Mouse (Mus musculus) cerebellum, adult 8-10 months (tissue): ENCODE measurements around the gene Phlda3.
A peak's percentile ranks its signal among the peaks of the same experiment; 100 is the strongest.

Source experiments
- DNase-seq: peaks from one replicate; pipeline ENCODE4 v3.0.0; 2022

Phlda3 gene

GRCm38 (mm10) chr1:135760216-135760615, 5.7 kb upstream of the Phlda3 start:
- no peak for DNase-seq

- no peak for DNase-seq
Measured at GRCm38 (mm10) chr1:135761728-135762127, 4.2 kb upstream of the Phlda3 start.

- DNase-seq, result no peak
Measured at GRCm38 (mm10) chr1:135763503-135764205, 2.3 kb upstream of the Phlda3 start.

GRCm38 (mm10) chr1:135764206-135764528, 1.8 kb upstream of the Phlda3 start:
- no peak for DNase-seq

GRCm38 (mm10) chr1:135766592-135767306, 830 bp downstream of the Phlda3 start:
- no peak for DNase-seq

GRCm38 (mm10) chr1:135767324-135767890, 1.5 kb downstream of the Phlda3 start:
- DNase-seq, result no peak

- no peak for DNase-seq
Measured at GRCm38 (mm10) chr1:135768400-135768799, 2.5 kb downstream of the Phlda3 start.

GRCm38 (mm10) chr1:135770237-135770636, 4.3 kb downstream of the Phlda3 start:
- DNase-seq, result no peak

- no peak for DNase-seq
Measured at GRCm38 (mm10) chr1:135770896-135771572, 5.1 kb downstream of the Phlda3 start.

- DNase-seq, result no peak
Measured at GRCm38 (mm10) chr1:135771573-135771970, 5.7 kb downstream of the Phlda3 start.

GRCm38 (mm10) chr1:135776596-135776995, 10.7 kb downstream of the Phlda3 start:
- DNase-seq, result no peak

GRCm38 (mm10) chr1:135777046-135777445, 11.1 kb downstream of the Phlda3 start:
- no peak for DNase-seq

- no peak for DNase-seq
Measured at GRCm38 (mm10) chr1:135778780-135779535, 13.0 kb downstream of the Phlda3 start, which contains the start of gene Tnni1. Gene Tnni1, plus strand, starts transcription at chr1:135779434.

- no peak for DNase-seq
Measured at GRCm38 (mm10) chr1:135780649-135781048, 14.7 kb downstream of the Phlda3 start.

- DNase-seq, result peak; percentile 31
Measured at GRCm38 (mm10) chr1:135781220-135781619, 15.3 kb downstream of the Phlda3 start.

GRCm38 (mm10) chr1:135782816-135783215, 16.9 kb downstream of the Phlda3 start:
- no peak for DNase-seq

- peak; percentile 34 for DNase-seq
Measured at GRCm38 (mm10) chr1:135787799-135788198, 21.9 kb downstream of the Phlda3 start.

GRCm38 (mm10) chr1:135788708-135789107, 22.8 kb downstream of the Phlda3 start:
- no peak for DNase-seq

- peak; percentile 40 for DNase-seq
Measured at GRCm38 (mm10) chr1:135789815-135790214, 23.9 kb downstream of the Phlda3 start.

GRCm38 (mm10) chr1:135792143-135792939, 26.4 kb downstream of the Phlda3 start:
- DNase-seq, result no peak

GRCm38 (mm10) chr1:135793370-135794215, 27.7 kb downstream of the Phlda3 start:
- no peak for DNase-seq
